Comparison of ENCODE assay signal across 31 mouse cellular contexts in the genomic region with DNA sequence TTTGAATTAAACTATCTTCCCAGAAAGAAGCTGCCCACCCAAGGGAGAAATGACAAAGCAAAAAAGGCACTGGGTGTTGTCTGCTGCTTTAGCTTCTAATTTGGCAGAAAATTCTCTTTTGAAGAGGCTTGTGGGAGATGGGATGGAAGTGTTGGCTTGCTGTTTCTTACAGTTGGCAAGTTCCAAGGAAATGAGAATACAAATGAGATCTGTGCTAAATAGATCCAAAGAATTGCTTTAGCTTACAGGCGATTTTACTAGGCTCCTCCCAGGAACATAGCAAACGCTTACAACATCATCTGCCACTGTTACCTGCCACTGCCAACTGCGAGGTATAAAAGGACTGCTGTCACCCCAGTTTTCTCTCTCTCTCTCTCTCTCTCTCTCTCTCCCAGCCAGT. TPM values are rescaled to one million over a fixed set of nuclear protein-coding genes. Genes with fewer than 3 reads are reported as not detected.
DNase-seq lines count a peak whose midpoint lies in the region; ATAC-seq lines count a peak whose summit lies in the region.
"Had no signal": no experiment of that assay in that cellular context is flagged by ENCODE, and none has a peak within 500 bp of the region (broad histone marks: within the 10 kb centered on the region; RNA-seq: fewer than 3 reads in every experiment).

No protein-coding gene starts in this region.

- DNase-seq in layer of hippocampus, adult 18-20 months (ENCODE audit: low spot score in 2 of 2), result peak; percentile 28 to 53
- DNase-seq in layer of hippocampus, adult 8-10 months (ENCODE audit: low spot score in 2 of 2), result no peak
- DNase-seq in right cerebral cortex, adult 18-20 months, result peak; percentile 46
- DNase-seq in right cerebral cortex, postnatal 14 days, result no peak
- peak; percentile 15 to 79 for DNase-seq in left cerebral cortex, postnatal 14 days (ENCODE audit: low spot score in 2 of 2)
- no peak for DNase-seq in heart, adult 11 months
- DNase-seq: adrenal gland, postnatal 25 days; cerebellum, adult 2 months; cerebellum, postnatal 14 days; gastrocnemius, postnatal 14 days; kidney, adult 18-20 months; kidney, postnatal 25 days; retina, postnatal 1 day; thymus, adult 18-20 months; thymus, postnatal 25 days had no signal

- no peaks in the 10 kb centered on the region for H3K36me3 ChIP-seq in forebrain, embryonic 15.5 days
- H3K36me3 ChIP-seq in forebrain, embryonic 12.5 days (replicated peaks), result no peaks in the 10 kb centered on the region
- H3K36me3 ChIP-seq: G1E; heart, embryonic 10.5 days; heart, embryonic 15.5 days; kidney, embryonic 15.5 days; limb, embryonic 13.5 days; lung, embryonic 15.5 days; midbrain, embryonic 10.5 days; midbrain, embryonic 15.5 days; neural tube, embryonic 15.5 days had no signal

- no peak overlapping the region for H3K4me3 ChIP-seq in forebrain, embryonic 15.5 days
- H3K4me3 ChIP-seq in forebrain, embryonic 12.5 days (replicated peaks), result no peak overlapping the region
- H3K4me3 ChIP-seq: erythroblast, embryonic 14.5 days; heart, embryonic 10.5 days; heart, embryonic 15.5 days; kidney, embryonic 15.5 days; limb, embryonic 13.5 days; lung, embryonic 15.5 days; midbrain, embryonic 10.5 days; midbrain, embryonic 15.5 days; neural tube, embryonic 15.5 days had no signal

- H3K27me3 ChIP-seq in forebrain, embryonic 15.5 days, result no peaks in the 10 kb centered on the region
- H3K27me3 ChIP-seq in forebrain, embryonic 12.5 days, result no peaks in the 10 kb centered on the region
- H3K27me3 ChIP-seq: heart, embryonic 15.5 days; kidney, embryonic 15.5 days; limb, embryonic 13.5 days; lung, embryonic 15.5 days; midbrain, embryonic 15.5 days; neural tube, embryonic 15.5 days had no signal

- H3K9me3 ChIP-seq in forebrain, embryonic 15.5 days, result no peaks in the 10 kb centered on the region
- H3K9me3 ChIP-seq in forebrain, embryonic 12.5 days, result no peaks in the 10 kb centered on the region
- H3K9me3 ChIP-seq: G1E; heart, embryonic 10.5 days; heart, embryonic 15.5 days; kidney, embryonic 15.5 days; limb, embryonic 13.5 days; lung, embryonic 15.5 days; midbrain, embryonic 10.5 days; midbrain, embryonic 15.5 days; neural tube, embryonic 15.5 days had no signal

- H3K9ac ChIP-seq in forebrain, embryonic 15.5 days (replicated peaks), result no peak overlapping the region
- H3K9ac ChIP-seq in forebrain, embryonic 12.5 days, result no peak overlapping the region
- H3K9ac ChIP-seq: heart, embryonic 15.5 days; kidney, embryonic 15.5 days; limb, embryonic 13.5 days; lung, embryonic 15.5 days; midbrain, embryonic 15.5 days; neural tube, embryonic 15.5 days had no signal

- 51% methylated on average over 3 of the region's 3 CpGs for WGBS in forebrain, embryonic 15.5 days
- 67% methylated on average over 3 of the region's 3 CpGs for WGBS in forebrain, embryonic 12.5 days

- intact Hi-C loops in left cerebral cortex, postnatal 14 days (cut with DNase I), result no loop called here

- peak overlapping the region; percentile 74 for H3K27ac ChIP-seq in forebrain, embryonic 15.5 days (replicated peaks)
- no peak overlapping the region for H3K27ac ChIP-seq in forebrain, embryonic 12.5 days
- H3K27ac ChIP-seq: heart, embryonic 10.5 days; heart, embryonic 15.5 days; kidney, embryonic 15.5 days; limb, embryonic 13.5 days; lung, embryonic 15.5 days; midbrain, embryonic 10.5 days; midbrain, embryonic 15.5 days; neural tube, embryonic 15.5 days had no signal

- no peak overlapping the region for H3K4me2 ChIP-seq in forebrain, embryonic 15.5 days (replicated peaks)
- H3K4me2 ChIP-seq in forebrain, embryonic 12.5 days, result no peak overlapping the region
- H3K4me2 ChIP-seq: heart, embryonic 15.5 days; kidney, embryonic 15.5 days; limb, embryonic 13.5 days; liver, embryonic 11.5 days; lung, embryonic 15.5 days; midbrain, embryonic 15.5 days; neural tube, embryonic 15.5 days had no signal

- H3K4me1 ChIP-seq in forebrain, embryonic 15.5 days, result 0 out of 2 replicates have a peak, but pooled peaks cover 9% of the 10 kb centered on the region
- H3K4me1 ChIP-seq in forebrain, embryonic 12.5 days, result no peaks in the 10 kb centered on the region
- H3K4me1 ChIP-seq: heart, embryonic 10.5 days; heart, embryonic 15.5 days; kidney, embryonic 15.5 days; limb, embryonic 13.5 days; lung, embryonic 15.5 days; midbrain, embryonic 10.5 days; midbrain, embryonic 15.5 days had no signal

- no peak for ATAC-seq in forebrain, embryonic 15.5 days (replicated peaks)
- ATAC-seq in forebrain, embryonic 12.5 days (ENCODE audit: low FRiP score), result no peak
- ATAC-seq: hindbrain, embryonic 16.5 days; midbrain, embryonic 15.5 days; Patski had no signal

RNA-seq across cellular contexts. Expression of gene Thy1, which starts 38.8 kb away (rescaled TPM):
- polyA plus RNA-seq in forebrain, embryonic 15.5 days (2015; fragmentation: Nextera tagmentation; extraction: Ambion mirVana), result 3.2 and 3.7 TPM in 2 replicates
- not detected in 2 replicates for polyA plus RNA-seq in forebrain, embryonic 12.5 days (2016; fragmentation: Nextera tagmentation; extraction: Ambion mirVana)
- 100 to 1,000 TPM; 880 to 892 TPM for total RNA-seq in layer of hippocampus, adult 18-20 months (2021)
- 1,000 to 10,000 TPM in 2 of 4 experiments, 100 to 1,000 TPM in 2; 838 to 6,022 (median 3,337) TPM for total RNA-seq in layer of hippocampus, adult 8-10 months (2022)
- 100 to 1,000 TPM; 854 to 877 TPM for total RNA-seq in left cerebral cortex, postnatal 14 days (2021)
- total RNA-seq: G1E; granulocyte monocyte progenitor cell, adult 5-6 weeks had no signal
- polyA plus RNA-seq: erythroblast, embryonic 14.5 days; G1E; midbrain, embryonic 10.5 days; Patski had no signal

Comparison
In these comparisons a context has a peak if more than half of its experiments do, and no peak if none do; other contexts are left out.
1. DNase-seq: peak in layer of hippocampus, adult 18-20 months (2 of 2), right cerebral cortex, adult 18-20 months (single experiment) and left cerebral cortex, postnatal 14 days (2 of 2); none in layer of hippocampus, adult 8-10 months (0 of 2), right cerebral cortex, postnatal 14 days (single experiment) and heart, adult 11 months (single experiment).